Mouse (Mus musculus): ENCODE measurements around the gene Doc2g.

The Doc2g gene

DNA sequence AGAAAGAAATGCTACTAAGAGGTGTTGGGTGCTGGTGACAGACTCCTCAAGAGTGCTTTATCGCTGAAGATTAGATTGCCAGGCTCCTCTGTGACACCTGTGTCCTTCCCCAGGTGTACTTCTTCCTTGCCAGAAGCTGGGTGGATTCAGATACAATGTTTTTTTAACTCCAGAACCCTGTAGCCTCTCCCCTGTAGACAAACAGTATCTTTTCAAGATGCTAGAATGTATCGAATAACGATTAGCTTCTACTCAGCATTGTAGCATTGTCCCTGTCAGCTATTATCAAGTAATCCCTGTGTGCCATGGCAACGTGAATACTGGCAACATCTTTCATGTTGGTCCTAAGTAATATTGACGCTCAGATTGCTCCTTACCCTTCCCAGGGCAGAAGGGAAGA is 30.6 kb downstream of the Doc2g start:
- no peak for TF ChIP-seq GATA4 (IDR thresholded peaks at IDR 0.05; ENCODE audit: insufficient replicate concordance, low read length)

DNA sequence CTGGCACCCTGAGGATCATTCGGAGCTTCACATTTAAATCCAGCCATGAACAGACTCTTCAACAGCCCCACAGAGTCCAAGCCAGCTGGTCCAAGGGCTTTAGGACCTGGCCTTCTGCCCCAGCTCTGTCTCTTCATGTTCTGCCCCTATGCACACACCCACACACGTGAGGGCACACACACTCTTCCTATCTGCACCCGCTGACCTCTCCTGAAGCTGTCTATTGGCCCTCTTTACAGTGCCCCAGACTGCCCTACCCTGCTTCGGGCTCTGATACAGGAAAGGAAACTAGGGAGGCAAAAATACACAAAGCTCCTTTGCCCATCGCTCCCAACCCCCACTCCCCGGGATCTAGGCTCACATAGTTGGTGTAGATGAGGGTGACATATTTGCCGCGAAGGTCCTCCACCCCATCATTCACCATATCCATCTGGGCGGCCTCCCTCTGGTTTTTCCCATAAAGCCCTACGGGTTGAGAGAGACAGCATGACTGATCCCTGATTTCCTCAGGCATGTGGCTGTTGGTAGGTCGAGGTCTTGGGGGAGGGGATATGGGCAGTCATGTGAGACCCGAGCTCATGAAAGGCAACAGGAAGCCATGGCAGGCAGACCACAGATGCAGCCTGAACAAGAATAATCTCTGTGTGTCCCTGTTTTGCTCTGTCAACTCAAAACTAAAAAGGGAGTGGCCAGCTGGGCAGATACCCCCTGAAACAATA is 33.4 kb downstream of the Doc2g start:
- TF ChIP-seq GATA4 (IDR thresholded peaks at IDR 0.05; ENCODE audit: insufficient replicate concordance, low read length): no peak

DNA sequence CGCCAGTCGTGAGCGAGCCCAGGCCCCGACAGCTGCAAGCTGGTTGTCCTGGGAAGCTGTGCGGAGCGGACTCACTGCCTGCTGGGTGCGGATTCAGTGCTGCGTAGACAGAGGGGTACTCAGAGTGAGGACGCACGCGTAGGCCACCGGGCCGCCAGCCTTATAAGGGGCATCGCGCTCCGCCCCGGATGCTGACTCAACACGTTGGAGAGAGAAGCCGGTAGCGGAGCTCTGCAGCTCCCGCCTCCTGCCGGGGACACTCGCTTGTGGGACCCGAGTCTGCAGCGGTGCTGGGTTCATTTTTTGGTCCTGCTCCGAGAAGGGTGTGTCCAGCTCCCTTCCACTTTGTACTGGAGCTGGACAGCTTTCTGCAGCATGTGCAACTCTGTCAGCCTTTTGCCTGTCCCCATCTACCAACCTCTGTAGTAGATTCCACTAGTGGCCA is 34.7 kb downstream of the Doc2g start, which contains the start of gene Gstp1:
Gene Gstp1, minus strand, starts transcription at position 198 of the 445 bp plus-strand sequence.
- TF ChIP-seq GATA4 (IDR thresholded peaks at IDR 0.05; ENCODE audit: insufficient replicate concordance, low read length): peak; percentile 7; the same call in 1 of the 2 replicates

DNA sequence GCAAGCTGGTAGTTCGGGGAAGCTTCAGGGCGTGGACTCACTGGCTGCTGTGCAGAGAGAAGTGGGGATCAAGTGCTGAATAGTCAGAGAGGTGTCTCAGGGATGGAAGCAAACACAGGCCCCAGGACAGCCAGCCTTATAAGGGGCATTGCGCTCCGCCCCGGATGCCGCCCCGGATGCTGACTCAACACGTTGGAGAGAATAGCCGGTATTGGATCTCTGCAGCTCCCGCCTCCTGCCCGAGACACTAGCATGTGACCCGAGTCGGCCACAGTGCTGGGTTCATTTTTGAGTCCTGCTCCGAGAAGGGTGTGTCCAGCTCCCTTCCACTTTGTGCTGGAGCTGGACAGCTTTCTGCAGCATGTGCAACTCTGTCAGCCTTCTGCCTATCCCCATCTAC is 39.0 kb downstream of the Doc2g start:
- no peak for TF ChIP-seq GATA4 (IDR thresholded peaks at IDR 0.05; ENCODE audit: insufficient replicate concordance, low read length)

DNA sequence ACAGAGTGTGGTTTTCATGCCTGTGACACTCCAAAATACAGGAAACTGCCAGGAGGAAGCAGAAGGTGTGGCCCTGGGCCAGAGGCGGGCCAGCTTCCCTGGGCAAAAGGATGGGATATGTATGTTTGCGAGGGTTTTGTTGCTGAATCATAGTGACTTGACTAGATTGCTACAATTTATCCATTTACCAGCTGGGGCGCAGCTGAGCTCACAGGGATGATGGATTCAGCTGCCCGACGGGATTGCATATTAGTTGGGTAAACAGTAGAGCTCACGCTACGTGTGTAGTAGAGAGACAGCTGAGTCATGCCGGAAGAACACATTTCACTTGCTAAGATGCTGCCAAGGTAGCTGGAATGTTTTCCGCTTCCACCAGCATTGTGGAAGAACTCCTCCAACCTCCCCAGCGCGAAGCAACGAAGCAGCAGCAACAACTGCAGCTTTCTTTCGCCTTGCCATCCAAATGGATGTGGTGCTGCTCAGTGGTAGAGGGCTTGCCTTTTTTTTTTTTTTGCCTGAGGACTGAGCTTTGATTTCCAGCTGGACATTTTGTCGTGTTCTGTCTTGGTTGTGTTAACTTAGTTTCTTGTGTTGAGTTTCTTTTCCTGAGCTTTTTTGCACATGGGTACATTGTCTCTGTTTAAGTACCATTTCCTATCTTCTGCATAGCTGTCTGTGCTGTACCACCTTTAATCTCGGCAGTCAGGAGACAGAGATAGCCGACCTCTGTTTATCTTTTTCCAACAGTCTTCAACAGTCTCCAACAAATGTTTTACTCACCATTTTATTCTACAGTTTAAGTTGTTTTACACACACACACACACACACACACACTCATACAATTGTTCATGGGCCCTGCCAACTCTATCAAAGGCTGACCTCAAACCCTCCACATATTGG is 43.1 kb downstream of the Doc2g start, which contains the start of gene Gstp2:
Gene Gstp2, minus strand, starts transcription at position 58 of the 900 bp plus-strand sequence.
- TF ChIP-seq GATA4 (IDR thresholded peaks at IDR 0.05; ENCODE audit: insufficient replicate concordance, low read length): no peak

DNA sequence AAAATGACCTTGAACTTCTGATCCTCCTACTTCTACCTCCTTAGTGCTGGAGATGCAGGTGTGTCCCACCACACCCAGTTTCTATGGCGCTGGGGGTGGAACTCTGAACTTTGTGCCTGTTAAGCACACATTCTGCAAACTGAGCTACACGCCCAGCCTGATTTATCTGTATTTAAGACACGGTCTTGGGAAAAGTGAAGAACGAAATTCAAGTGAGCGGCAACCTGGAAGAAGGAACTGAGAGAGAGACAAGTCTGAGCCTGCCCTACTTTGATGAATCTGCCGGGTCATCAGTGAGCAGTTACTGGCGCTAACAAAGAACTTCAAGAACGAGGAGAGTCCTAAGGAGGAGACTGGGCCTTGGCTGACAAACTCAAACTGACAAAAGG is 43.7 kb downstream of the Doc2g start:
- TF ChIP-seq GATA4 (IDR thresholded peaks at IDR 0.05; ENCODE audit: insufficient replicate concordance, low read length): no peak

DNA sequence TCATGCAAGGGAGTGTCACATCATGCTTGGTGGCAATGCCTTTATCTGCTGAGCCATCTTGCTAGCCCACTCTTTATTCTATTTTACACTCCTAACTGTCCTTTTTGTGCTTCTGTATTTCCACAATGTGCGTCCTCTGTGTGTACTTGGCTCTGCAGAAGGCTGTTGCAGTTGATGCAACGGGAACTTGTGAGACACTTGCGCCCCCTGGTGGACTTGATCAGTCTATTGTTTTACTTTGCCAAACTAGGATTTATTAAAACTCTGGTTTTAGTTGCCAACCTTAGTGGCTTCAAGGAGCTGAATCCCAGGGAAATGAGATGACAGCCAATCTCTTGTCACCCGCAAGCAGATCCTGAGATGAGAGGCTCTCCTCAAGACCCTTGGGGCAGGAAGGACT is 44.7 kb downstream of the Doc2g start:
- no peak for TF ChIP-seq GATA4 (IDR thresholded peaks at IDR 0.05; ENCODE audit: insufficient replicate concordance, low read length)

DNA sequence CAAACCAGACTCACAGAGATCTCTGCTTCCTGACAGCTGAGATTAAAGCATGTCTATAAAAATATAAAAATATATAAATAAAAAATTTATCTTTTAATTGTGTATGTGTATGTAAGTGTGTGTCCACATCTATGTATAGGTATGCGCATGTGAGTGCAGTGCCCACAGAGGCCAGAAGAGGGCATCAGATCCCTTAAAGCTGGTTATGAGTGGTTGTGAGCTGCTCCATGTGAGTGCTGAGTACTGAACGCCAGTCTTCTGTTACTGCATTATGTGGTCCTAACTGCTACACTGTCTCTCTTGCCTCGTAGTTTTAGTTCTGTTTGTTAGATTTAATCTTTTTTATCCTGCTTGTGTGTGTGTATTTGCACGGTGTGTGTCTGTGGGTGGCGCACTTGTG is 47.9 kb downstream of the Doc2g start:
- TF ChIP-seq GATA4 (IDR thresholded peaks at IDR 0.05; ENCODE audit: insufficient replicate concordance, low read length): no peak

DNA sequence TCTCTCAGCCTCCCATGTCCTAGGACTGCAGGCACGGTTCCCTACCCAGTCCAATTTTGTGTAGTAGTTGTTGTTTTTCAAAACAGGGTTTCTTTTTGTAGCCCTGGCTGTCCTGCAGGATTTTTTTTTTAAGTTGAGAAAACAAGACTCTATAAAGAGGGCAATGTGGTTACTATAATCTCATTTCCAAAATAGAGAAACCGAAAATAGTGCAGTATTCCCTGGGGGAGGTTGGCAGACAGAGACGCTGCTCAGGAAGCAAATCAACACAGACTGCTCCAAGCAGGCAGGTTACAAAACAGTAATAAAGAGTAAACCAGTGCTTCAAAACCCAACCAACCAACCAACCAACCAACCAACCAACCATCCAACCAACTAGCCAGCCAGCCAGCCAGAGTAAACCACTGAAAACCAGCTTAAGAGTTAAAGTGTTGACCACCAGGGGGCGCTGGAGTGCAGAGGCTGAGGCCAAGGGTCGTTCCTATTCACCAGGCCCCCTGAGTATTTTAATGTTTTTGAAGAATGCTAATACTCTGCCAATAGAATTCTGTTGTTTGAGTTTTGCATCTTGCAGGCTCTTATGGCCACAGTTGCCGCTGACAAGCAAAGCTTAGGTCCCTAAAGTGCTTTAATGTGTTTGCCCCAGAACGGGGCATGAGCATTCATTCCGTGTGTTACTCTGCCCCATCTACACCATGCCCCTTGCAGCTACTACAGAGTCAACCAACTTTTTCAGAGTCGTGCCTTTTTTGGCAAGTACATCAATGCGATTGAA is 48.8 kb downstream of the Doc2g start:
- TF ChIP-seq GATA4 (IDR thresholded peaks at IDR 0.05; ENCODE audit: insufficient replicate concordance, low read length): no peak

DNA sequence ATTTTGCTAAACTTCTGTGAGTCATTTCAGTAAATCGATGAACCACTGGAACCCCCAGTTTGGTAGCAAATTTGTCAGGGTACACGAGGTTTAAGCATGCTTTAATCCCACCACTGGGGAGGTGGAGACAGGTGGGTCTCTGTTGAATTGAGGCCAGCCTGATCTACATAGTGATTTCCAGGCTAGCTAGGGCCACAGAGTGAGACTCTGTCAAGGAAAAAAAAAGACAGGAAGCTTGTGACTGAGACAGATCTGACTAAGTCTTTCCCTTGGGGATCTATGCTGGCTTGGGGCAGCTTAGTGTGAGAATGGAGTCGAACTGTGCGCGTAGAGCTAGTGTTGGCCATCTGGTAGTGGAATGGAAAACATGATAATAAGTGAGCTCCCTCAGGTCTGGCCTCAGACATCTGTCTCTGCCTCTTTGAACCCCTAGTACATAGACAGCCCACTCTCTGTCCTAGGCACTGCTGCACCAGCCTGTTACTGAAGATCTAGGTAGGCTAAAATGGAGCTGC is 49.5 kb downstream of the Doc2g start:
- no peak for TF ChIP-seq GATA4 (IDR thresholded peaks at IDR 0.05; ENCODE audit: insufficient replicate concordance, low read length)

DNA sequence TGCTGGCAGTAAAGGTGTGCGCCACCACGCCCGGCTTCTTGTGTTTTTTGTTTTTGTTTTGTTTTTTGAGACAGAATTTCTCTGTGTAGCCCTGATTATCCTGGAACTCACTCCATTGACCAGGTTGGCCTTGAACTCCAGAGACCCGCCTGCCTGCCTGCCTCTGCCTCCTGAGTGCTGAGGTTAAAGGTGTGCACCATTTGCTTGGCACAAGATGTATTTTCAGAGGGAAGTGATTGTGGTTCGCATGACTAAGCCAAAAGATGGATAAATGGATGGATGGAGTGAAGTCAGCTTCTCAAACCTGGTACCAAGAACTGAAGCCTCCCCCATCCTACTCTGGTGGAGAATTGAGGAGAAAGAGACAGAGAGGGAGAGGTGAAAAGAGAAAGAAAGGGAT is 51.5 kb downstream of the Doc2g start:
- no peak for TF ChIP-seq GATA4 (IDR thresholded peaks at IDR 0.05; ENCODE audit: insufficient replicate concordance, low read length)

DNA sequence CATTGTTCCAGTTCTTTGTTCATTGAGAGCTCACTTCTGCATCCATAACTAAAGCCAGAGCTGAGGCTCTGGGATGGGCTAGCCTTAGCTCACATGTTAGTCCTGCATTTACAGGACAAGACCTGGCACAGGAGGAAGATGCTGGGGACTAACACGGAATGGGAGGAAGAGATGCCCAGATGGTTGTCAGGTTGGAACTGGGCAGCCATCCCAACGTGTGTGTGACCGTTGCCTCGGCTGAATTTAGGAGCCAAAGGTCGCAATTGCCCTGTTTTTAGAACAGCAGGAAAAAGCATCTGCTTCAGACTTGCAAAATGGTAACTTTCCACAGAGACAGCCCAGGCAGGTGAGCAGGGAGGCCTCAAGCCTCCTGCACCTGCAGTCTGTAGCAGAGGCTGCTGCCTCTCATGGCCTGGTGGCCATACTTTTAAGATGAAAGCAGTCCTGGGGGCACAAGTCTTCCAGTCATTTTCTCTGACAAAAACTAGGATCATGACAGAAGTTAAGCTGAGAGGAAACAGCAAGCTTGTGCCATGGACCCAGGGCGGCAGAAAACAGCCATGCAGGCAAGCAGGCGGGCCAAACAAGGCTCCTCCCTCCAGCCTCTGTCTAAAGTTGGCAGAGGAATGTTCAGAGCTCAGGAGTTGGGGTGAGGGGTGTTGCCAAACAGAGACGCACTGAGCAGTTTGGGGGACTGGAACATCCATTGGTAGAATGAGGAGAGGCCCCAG is 52.3 kb downstream of the Doc2g start:
- TF ChIP-seq GATA4 (IDR thresholded peaks at IDR 0.05; ENCODE audit: insufficient replicate concordance, low read length): no peak

DNA sequence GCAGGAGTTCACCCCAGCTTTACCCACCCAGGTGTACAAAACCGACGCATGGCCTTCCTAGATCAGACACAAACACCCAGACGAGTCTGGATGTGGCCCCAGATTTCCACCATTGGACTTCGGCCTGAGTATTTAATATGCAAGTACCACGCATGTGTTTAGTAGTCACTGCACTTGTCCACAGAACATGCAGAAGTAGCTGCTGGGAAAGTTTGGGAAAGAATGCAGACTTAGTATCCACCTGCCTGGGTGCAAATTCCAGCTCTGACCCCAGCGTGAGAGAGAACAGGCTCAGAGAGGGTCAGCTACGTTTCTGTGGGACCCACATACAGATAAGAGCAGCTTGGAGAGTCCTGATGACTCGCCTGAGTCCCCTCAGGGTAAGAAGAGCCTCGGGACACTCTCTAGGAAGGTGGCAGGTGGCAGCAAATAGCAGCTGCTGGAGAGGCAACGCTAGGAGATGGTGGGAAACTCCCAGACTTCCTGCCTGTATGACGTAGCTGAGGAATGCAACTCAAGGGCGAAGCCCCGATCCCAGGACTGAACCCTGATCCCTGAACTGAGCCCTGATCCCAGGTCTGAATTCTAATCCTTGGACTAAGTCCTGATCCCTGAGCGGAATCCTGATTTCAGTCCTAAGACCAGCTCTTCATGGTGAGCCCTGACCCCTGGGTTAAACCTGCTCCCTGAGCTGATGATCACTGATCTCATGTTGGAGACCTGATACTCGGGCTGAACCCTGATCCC is 53.0 kb downstream of the Doc2g start:
- TF ChIP-seq GATA4 (IDR thresholded peaks at IDR 0.05; ENCODE audit: insufficient replicate concordance, low read length): no peak
